Mouse (Mus musculus): ENCODE data around the gene Wdr31.

The Wdr31 gene

DNA sequence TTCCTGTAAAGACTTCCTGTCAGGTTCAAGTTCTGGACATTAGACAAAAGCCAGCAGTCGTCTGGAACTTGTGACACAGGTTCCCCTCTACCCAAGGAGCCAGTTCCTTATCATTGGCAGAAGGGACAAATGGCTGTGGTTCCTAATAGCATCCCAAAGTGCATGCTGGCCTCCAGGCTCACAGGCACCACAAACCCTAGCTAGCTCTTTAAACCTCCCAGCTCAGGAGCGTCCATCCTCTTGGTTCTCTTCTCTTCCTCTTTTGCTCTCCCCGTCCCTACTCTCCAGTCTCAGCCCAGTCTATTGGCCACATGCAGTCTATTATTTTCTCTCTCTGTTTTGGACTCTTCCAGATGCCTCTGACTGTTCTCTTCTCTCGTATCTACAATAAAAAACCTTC, 30.9 kb downstream of the Wdr31 start:
- no peak for DNase-seq (ENCODE audit: low read depth)

- no peak for DNase-seq (ENCODE audit: low read depth)
Measured at GRCm38 (mm10) chr4:62437871-62438270, 32.8 kb downstream of the Wdr31 start.

- no peak for DNase-seq (ENCODE audit: low read depth)
Measured at GRCm38 (mm10) chr4:62437256-62437778, 33.4 kb downstream of the Wdr31 start.

DNA sequence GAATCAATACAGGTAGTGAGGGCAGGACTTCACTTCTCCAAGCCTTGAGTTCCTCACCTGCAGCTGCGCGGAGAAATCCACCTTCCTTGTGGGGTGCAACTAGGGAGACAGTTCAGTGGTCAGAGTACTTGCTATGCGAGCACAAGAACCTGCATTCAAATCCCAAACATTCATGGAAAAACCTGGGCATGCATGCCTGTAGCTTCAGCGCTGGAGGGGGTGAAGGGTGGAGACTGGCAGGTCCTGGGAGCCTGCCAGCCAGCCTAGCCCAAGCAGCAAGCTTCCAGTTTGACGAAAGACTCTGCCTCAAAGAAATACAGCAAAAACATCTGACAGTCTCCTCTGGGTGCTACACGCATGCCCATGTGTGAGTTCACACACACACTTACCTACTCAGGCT, 35.6 kb downstream of the Wdr31 start, which contains the start of gene Rnf183:
Gene Rnf183, minus strand, starts transcription at position 172 of the 400 bp plus-strand sequence.
- DNase-seq (ENCODE audit: low read depth): no peak

- DNase-seq (ENCODE audit: low read depth): no peak
Measured at GRCm38 (mm10) chr4:62433939-62434870, 36.5 kb downstream of the Wdr31 start.

- no peak for DNase-seq (ENCODE audit: low read depth)
Measured at GRCm38 (mm10) chr4:62431522-62431921, 39.2 kb downstream of the Wdr31 start.

DNA sequence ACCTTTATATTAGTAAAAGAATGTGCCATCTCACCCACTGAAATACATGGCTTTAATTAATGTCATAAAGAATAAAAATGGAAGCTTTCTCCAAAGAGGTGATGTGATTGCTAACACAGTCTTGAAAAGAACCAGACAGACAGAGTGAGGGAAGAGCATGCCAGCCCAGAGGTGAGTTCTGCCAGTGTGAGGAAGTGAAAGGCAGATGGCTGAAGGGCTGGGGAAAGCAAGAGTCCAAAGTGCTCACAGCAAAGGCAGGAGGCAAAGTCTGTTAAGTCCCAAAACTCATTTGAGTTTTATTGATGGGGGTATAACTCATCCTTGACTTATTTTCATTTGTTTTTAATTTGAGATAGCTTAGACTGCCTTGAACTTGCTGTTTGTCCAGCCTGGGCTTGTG, 40.0 kb downstream of the Wdr31 start:
- DNase-seq (ENCODE audit: low read depth): no peak

DNA sequence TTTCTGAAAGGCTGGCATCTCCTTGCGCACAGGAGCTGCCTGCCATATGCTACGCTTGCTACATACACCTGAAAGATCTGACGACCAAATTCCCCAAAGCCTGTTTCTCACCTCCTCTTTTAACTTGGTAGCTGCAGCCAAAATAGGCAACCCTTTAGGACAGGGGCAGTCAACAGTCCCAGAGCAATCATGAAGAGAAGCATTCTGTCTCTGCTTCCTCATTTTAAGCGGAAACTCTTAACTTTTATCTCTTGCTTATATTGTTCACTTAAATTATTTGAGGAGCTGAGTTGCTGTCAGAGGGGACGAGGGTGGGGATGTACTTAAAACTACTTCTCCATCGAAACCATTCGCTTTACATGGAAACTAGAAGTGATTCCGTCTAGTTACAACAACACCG, 41.1 kb downstream of the Wdr31 start:
- DNase-seq (ENCODE audit: low read depth): no peak

DNA sequence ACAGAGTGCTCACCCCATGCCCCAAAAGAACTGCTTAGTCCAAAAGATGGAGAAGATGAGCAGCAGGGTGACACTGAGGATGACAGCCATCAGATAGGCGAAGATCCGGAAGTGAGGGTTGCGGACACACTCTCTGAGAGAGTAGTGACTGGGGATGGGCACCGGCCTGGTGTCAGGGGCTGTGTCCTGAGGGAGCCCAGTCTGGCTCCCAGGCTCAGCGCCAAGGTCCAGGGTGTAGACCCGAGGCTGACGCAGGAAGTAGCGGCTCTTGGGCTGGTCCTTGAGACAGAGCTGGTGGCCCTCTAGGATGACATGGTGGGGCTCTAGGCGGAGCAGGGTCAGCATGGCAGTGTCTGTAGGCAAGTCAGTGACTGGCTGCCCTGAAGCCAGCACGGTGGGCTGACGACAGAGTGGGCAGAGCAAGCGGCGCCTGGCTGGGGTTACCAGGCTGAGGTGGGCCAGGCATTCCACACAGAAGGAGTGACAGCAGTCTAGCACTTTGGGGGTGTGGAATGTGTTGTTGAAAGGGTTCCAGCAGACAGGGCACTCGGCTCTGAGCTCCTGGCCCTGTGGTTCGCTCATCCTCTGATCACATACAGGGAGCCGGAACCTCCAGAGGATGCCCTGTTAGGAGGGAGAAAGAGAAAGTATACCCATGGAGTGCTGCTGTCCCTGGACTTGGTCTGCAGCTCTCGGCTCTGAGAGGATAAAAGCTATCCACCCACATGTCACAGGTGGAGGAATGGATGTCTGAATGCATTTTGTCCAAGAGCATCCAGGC, 42.5 kb downstream of the Wdr31 start:
- no peak for DNase-seq (ENCODE audit: low read depth)

DNA sequence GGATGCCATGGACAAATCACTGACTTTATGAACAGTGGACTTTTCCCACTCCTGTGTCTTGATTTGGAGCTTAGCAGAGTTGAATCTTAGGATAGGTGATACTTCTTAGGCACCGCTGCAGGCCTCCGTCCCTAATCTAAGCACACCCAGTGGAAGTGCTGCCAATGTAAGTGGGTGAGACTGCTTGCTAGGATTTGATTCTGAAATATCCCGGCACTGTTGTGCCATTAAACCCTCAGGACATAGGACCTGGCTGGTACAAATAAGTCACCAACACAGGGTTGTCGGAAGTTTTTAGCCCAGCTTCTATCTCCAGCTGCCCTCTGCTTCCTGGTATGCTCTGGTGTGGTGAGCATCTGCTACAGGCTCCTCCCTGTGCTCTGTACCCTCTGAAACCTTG, 44.8 kb downstream of the Wdr31 start:
- no peak for DNase-seq (ENCODE audit: low read depth)

DNA sequence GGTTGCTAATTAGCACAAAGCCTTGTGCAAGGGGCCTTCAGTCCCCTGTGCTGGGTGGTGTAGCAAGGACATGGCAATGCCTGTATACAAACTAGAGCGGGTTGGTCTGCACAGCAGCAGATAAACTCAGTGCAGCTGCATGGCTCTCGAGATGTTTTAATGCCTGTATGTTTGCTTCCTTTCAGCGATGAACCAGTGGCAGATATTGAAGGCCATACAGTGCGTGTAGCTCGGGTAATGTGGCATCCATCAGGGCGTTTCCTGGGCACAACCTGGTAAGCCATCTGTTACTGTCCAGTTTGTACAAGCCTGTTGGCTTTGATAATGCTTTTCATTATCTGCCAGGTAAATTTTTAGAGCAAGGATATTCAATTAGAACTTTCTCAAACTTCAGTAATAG, 51.6 kb downstream of the Wdr31 start:
- DNase-seq (ENCODE audit: low read depth): no peak

GRCm38 (mm10) chr4:62418448-62418847, 52.2 kb downstream of the Wdr31 start:
- no peak for DNase-seq (ENCODE audit: low read depth)

- no peak for DNase-seq (ENCODE audit: low read depth)
Measured at GRCm38 (mm10) chr4:62411606-62412005, 59.1 kb downstream of the Wdr31 start.

GRCm38 (mm10) chr4:62410325-62410724, 60.4 kb downstream of the Wdr31 start:
- no peak for DNase-seq (ENCODE audit: low read depth)

GRCm38 (mm10) chr4:62409615-62410014, 61.1 kb downstream of the Wdr31 start:
- no peak for DNase-seq (ENCODE audit: low read depth)

DNA sequence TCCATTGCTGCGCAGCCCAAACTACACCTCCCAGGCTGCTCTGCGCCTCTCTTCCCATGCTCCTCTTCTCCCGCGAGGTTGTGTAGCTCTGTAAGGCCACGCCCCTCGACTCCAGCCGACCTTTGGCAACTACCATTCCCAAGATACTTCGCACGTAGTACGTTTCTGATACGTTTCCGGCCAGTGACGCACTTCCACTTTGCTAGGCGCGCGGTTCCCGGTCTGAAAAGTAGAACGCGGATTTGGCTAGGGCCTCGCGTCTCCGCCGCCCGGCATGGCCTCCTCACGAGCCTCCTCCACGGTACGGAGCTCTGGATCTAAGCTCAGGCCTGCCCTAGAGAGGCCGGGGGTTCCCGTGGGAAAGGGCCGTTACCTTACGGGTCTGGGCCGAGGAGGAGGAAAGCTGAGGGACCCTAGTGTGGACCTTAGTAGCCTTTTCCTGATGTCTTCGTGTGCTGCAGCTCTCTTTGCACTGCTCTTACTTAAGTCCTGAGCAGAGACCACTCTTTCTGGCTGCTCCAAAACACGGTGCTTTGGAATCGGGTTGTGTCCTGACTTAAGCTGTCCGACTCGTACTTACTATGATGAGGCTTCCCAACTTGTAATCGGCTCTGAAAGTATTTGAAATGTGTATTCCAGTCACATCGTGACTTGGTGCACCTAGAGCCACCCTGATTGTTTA, 62.0 kb downstream of the Wdr31 start, which contains the start of the genes Cdc26 and Prpf4:
Gene Cdc26, minus strand, starts transcription at position 42 of the 682 bp plus-strand sequence.
Gene Prpf4, plus strand, starts transcription at position 197 of the 682 bp plus-strand sequence.
- peak; percentile 96 for DNase-seq (ENCODE audit: low read depth)

- peak; percentile 58 for DNase-seq (ENCODE audit: low read depth)
Measured at GRCm38 (mm10) chr4:62407730-62408582, 62.7 kb downstream of the Wdr31 start.

GRCm38 (mm10) chr4:62406133-62406532, 64.6 kb downstream of the Wdr31 start:
- DNase-seq (ENCODE audit: low read depth): no peak

- DNase-seq (ENCODE audit: low read depth): peak; percentile 70
Measured at GRCm38 (mm10) chr4:62398956-62399355, 71.7 kb downstream of the Wdr31 start.

Measured in fibroblast of lung, adult 2 months (primary cell).